Mouse (Mus musculus) MEL (cell line): ENCODE measurements around the gene Lama5. TPM values are rescaled to one million over a fixed set of nuclear protein-coding genes. Genes with fewer than 3 reads are reported as not detected.

ENCODE experiments used
- DNase-seq: peaks from one replicate; pipeline ENCODE4 v3.0.0; 2011; ENCODE audit warnings: low read depth, low spot score
- H3K27ac ChIP-seq: 2 replicates; pipeline ENCODE4 v1.5.1; 2012; ENCODE audit warnings: low read depth, mild to moderate bottlenecking, control low read depth, low read length, moderate library complexity; ENCODE audit not compliant: control insufficient read depth
- H3K27me3 ChIP-seq, 2 experiments: fragments of 150-350 bp in 1 of 2; sonication (generic) in 1 of 2; 2 replicates each; pipeline ENCODE4 v1.6.1; 2012; ENCODE audit warnings: low read length in 2 of 2, mild to moderate bottlenecking in 2 of 2, improper control_type of control experiment in 1 of 2, moderate library complexity in 1 of 2; ENCODE audit not compliant: insufficient read depth in 2 of 2, control insufficient read depth in 1 of 2
- H3K36me3 ChIP-seq, 2 experiments: 2 replicates each; pipeline ENCODE4 v1.6.1; 2012 to 2014; ENCODE audit warnings: low read length in 2 of 2, improper control_type of control experiment in 1 of 2, inconsistent platforms in 1 of 2, mild to moderate bottlenecking in 1 of 2; ENCODE audit not compliant: insufficient read depth in 2 of 2, control insufficient read depth in 1 of 2
- H3K4me1 ChIP-seq, 2 experiments: fragments of 150-350 bp in 1 of 2; sonication (generic) in 1 of 2; 2 replicates each; pipeline ENCODE4 v1.6.1; 2012; ENCODE audit warnings: low read length in 2 of 2, improper control_type of control experiment in 1 of 2, mild to moderate bottlenecking in 1 of 2; ENCODE audit not compliant: insufficient read depth in 2 of 2, control insufficient read depth in 1 of 2
- H3K4me3 ChIP-seq, 2 experiments: fragments of 150-350 bp in 1 of 2; sonication (generic) in 1 of 2; 2 replicates each; pipeline ENCODE4 v1.5.1; 2012; ENCODE audit warnings: low read depth in 2 of 2, low read length in 2 of 2, mild to moderate bottlenecking in 2 of 2, moderate library complexity in 2 of 2, control low read depth in 1 of 2, improper control_type of control experiment in 1 of 2; ENCODE audit not compliant: control insufficient read depth in 1 of 2, insufficient read depth in 1 of 2
- H3K79me2 ChIP-seq: 2 replicates; pipeline ENCODE4 v1.6.1; 2012; ENCODE audit warnings: mild to moderate bottlenecking, low read length, moderate library complexity; ENCODE audit not compliant: control insufficient read depth, poor library complexity, insufficient read depth
- H3K9ac ChIP-seq: 2 replicates; pipeline ENCODE4 v1.6.1; 2012; ENCODE audit warnings: low read depth, mild to moderate bottlenecking, control low read depth, low read length, moderate library complexity; ENCODE audit not compliant: control insufficient read depth, poor library complexity, severe bottlenecking
- H3K9me3 ChIP-seq: fragments of 150-350 bp; sonication (generic); replicated peaks from 2 replicates; pipeline ENCODE4 v1.6.1; 2012; ENCODE audit warnings: mild to moderate bottlenecking, low read length, improper control_type of control experiment, moderate library complexity; ENCODE audit not compliant: insufficient read depth
- BHLHE40 ChIP-seq: IDR thresholded peaks from 2 replicates; pipeline ENCODE4 v1.6.1; 2012; ENCODE audit warnings: low read depth, mild to moderate bottlenecking, inconsistent platforms, low read length, improper control_type of control experiment, borderline replicate concordance
- CHD1 ChIP-seq: IDR thresholded peaks from 2 replicates; pipeline ENCODE4 v1.6.1; 2012; ENCODE audit warnings: low read depth, mild to moderate bottlenecking, inconsistent platforms, low read length, improper control_type of control experiment
- GATA1 ChIP-seq: IDR thresholded peaks from 2 replicates; pipeline ENCODE4 v1.6.1; 2011; ENCODE audit warnings: low read depth, low read length, improper control_type of control experiment
- POLR2AphosphoS2 ChIP-seq: IDR thresholded peaks from 2 replicates; pipeline ENCODE4 v1.6.1; 2011; ENCODE audit warnings: low read length, improper control_type of control experiment
- POLR2AphosphoS5 ChIP-seq: IDR thresholded peaks from 2 replicates; pipeline ENCODE4 v1.6.1; 2012; ENCODE audit warnings: low read depth, borderline replicate concordance, mild to moderate bottlenecking, inconsistent platforms, low read length, moderate library complexity, mixed read lengths
- RAD21 ChIP-seq: IDR thresholded peaks from 2 replicates; pipeline ENCODE4 v1.6.1; 2011; ENCODE audit warnings: mild to moderate bottlenecking, low read depth, low read length, improper control_type of control experiment
- TBP ChIP-seq: IDR thresholded peaks from 2 replicates; pipeline ENCODE4 v1.8.0; 2011; ENCODE audit warnings: low read depth, low read length, improper control_type of control experiment
- USF2 ChIP-seq, 2 experiments: IDR thresholded peaks; 2 replicates each; pipeline ENCODE4 v1.6.1; 2011 to 2012; ENCODE audit warnings: improper control_type of control experiment in 2 of 2, low read length in 2 of 2, borderline replicate concordance in 1 of 2, inconsistent platforms in 1 of 2, low read depth in 1 of 2, mild to moderate bottlenecking in 1 of 2; ENCODE audit not compliant: insufficient read depth in 1 of 2
- ZC3H11A ChIP-seq: IDR thresholded peaks from 2 replicates; pipeline ENCODE4 v1.6.1; 2012; ENCODE audit warnings: low read depth, mild to moderate bottlenecking, inconsistent platforms, low read length, improper control_type of control experiment
- ZMIZ1 ChIP-seq: IDR thresholded peaks from 2 replicates; pipeline ENCODE4 v1.6.1; 2012; ENCODE audit warnings: low read depth, mild to moderate bottlenecking, inconsistent platforms, low read length, improper control_type of control experiment, moderate library complexity
- ZNF384 ChIP-seq: IDR thresholded peaks from 2 replicates; pipeline ENCODE4 v1.6.1; 2012; ENCODE audit warnings: low read depth, mild to moderate bottlenecking, inconsistent platforms, low read length, improper control_type of control experiment
- polyA plus RNA-seq, 2 experiments: library from polyadenylated mRNA; stranded (reverse) in 1 of 2; unstranded in 1 of 2; fragments of >175 nt in 1 of 2; fragments of >200 nt in 1 of 2; gene quantifications; 2 replicates each; pipeline versions ENCODE4 v1.2.1 to v1.2.4; 2012; ENCODE audit warnings: low replicate concordance in 2 of 2, low read depth in 1 of 2; ENCODE audit not compliant: insufficient read length in 2 of 2, insufficient read depth in 1 of 2, missing spikeins in 1 of 2
- total RNA-seq: library from RNA; depleted of rRNA; stranded (reverse); fragments of 300-350 nt; gene quantifications from 2 replicates; pipeline ENCODE4 v1.2.3, GENCODE M21; 2012

Gene Lama5
- total and polyA plus RNA-seq, 3 experiments = 6.1 to 14.6 TPM; not detected in 1

DNA sequence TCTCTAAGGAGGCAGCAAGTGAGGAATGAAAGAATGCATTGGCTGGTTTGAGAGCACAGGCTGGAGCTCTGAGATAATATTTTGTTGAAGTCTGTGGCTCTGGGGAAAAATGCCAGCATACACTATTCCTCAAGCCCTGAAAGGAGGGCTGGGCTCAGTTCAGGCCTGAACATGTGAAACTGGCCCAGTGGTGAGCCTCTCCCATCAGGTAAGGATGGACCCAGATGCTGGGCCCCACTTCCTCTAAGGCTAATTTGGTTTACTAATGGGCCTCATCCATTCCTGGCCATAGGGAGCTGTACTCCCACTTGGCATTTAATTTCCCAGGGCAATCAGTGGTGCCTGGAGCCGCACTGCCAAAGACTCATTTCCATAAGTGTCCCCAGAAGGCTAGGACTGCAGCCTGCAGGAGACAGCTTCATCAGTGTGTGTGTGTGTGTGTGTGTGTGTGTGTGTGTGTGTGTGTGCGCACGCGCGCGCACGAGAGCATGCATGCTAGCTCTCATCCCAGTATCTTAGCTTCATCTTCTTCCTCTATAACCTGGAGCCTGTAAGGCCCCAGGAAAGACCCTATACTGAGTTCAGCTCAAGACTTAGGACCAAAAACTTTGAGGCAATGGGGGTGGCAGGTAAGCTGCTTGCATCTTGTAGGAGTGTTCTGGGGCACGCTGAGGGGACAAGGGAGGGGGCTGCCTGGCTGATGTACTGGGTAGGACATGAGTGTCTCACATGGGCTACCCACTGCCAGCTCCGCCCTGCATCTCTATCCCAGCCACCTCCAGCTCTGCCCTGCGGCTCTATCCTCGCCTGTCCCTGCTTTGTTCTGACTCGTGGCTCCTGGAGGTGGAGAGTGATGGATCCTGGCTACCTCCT lies 20.3 kb downstream of the Lama5 start:
- 0 out of 4 replicates have a peak, but pooled peaks cover 0 to 5% of the 10 kb centered on the region in 2 experiments for H3K4me1 ChIP-seq
- no peaks in the 10 kb centered on the region for H3K79me2 ChIP-seq
- H3K27me3 ChIP-seq = no peaks in the 10 kb centered on the region
- DNase-seq = no peak
- H3K27ac ChIP-seq = no peak overlapping the region
- no peak for TF ChIP-seq GATA1
- no peak for TF ChIP-seq RAD21
- no peak for TF ChIP-seq TBP
- TF ChIP-seq POLR2AphosphoS5 = no peak
- TF ChIP-seq USF2 (IDR thresholded peaks at IDR 0.05; ENCODE audit: borderline replicate concordance in 1 of 2, insufficient read depth in 1 of 2, low read depth in 1 of 2, low read length in 2 of 2) = no peak
- TF ChIP-seq BHLHE40 = no peak
- no peak for TF ChIP-seq ZMIZ1
- no peak for TF ChIP-seq CHD1
- no peak for TF ChIP-seq ZNF384
- H3K9me3 ChIP-seq = no peaks in the 10 kb centered on the region
- H3K4me3 ChIP-seq = no peak overlapping the region
- no peak overlapping the region for H3K9ac ChIP-seq
- H3K36me3 ChIP-seq = no peaks in the 10 kb centered on the region

DNA sequence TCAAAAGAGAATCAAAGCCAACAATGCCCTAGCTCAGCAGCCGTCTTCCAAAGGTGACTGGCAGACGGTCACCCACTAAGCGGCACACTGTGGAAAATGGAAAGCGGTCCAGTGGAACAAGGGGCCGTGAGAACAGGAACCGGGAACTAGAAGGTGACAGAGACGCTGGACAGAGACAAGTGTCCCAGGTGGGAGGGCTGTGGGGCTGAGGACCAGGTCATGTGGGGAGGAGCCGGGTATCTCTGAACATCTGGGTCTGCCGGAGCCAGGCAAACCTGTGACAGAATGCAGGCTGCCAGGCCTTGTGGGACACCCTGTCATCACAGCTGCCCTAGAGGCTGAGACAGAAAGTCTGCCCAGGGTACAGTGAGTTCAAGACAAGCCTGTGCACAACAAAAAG lies 21.2 kb downstream of the Lama5 start:
- H3K36me3 ChIP-seq = no peaks in the 10 kb centered on the region
- H3K9ac ChIP-seq = no peak overlapping the region
- no peaks in the 10 kb centered on the region for H3K27me3 ChIP-seq
- H3K9me3 ChIP-seq = no peaks in the 10 kb centered on the region
- no peak for DNase-seq
- no peak overlapping the region for H3K27ac ChIP-seq
- H3K4me3 ChIP-seq = no peak overlapping the region
- 0 out of 4 replicates have a peak, but pooled peaks cover 0 to 4% of the 10 kb centered on the region in 2 experiments for H3K4me1 ChIP-seq
- TF ChIP-seq ZC3H11A = no peak
- TF ChIP-seq, all 39 proteins: peak for 0
- H3K79me2 ChIP-seq = no peaks in the 10 kb centered on the region

DNA sequence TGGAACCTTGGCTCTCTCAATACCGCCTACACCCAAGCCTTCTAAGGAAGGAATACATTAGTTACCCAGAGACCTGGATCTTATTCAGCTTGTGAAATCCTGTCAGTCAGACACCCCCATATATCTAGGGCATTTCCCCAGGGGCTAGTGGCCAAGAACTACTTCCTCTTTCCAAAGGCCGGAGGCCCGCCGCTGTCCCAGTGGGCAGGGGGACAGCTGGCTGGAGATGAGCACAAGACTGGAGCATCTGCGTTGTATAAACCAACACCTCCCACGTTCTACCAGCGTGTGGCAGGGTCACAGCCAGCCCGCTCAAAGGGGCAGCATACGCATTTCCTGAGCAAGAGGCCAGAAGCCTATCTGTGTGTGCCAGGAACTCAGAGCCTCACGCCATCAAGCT lies 22.9 kb downstream of the Lama5 start:
- Histone ChIP-seq H3K27ac (no peak overlapping the region), H3K27me3 (no peaks in the 10 kb centered on the region), H3K9me3 (no peaks in the 10 kb centered on the region), H3K79me2 (no peaks in the 10 kb centered on the region), H3K36me3 (no peaks in the 10 kb centered on the region), H3K4me3 (no peak overlapping the region), H3K4me1 (no peaks in the 10 kb centered on the region), H3K9ac (no peak overlapping the region)
- no peak for TF ChIP-seq POLR2AphosphoS2
- DNase-seq = no peak
